9 mouse cellular contexts compared by ENCODE assay signal in the genomic region with DNA sequence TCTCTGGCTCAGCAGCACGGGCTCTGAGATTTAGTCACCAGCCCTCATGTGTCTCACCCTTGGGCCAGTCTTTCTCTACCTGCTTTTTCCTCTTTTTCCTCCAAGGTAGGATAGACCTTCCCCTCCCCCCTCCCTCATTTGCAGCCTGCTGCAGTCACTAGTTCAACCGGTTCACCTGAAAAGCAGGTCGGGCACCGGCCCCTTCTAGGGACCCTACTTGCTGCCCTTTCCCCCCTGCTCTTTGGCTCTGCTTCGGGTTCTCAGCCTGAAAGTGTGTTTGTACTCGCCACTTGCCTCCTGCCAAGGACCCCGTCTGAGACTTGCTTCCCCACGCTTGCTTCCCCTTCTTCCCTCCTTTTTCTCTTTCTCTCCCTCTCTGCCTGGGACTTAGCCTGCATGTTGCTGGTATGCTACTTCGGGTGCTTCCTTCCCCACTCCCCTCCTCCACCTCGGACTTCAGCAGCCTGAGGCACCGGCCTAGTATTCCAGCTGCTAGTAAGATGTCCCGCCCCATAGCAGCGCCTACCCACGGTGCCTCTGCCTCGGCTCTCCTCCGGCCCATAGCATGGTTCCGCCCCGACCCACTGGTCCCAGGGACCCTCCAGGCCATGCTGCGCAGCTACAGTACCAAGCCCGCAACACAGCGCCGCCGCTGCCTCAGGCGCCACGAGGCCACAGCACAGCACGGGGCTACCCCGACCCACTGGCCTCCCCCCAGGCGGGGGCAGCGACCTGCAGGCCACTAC. TPM values are rescaled to one million over a fixed set of nuclear protein-coding genes. Genes with fewer than 3 reads are reported as not detected.
DNase-seq lines count a peak whose midpoint lies in the region; ATAC-seq and TF ChIP-seq lines count a peak whose summit lies in the region.
"Had no signal": no experiment of that assay in that cellular context is flagged by ENCODE, and none has a peak within 500 bp of the region (broad histone marks: within the 10 kb centered on the region; RNA-seq: fewer than 3 reads in every experiment).

No protein-coding gene starts in this region.

- peak; percentile 80 for ATAC-seq in forebrain, embryonic 15.5 days (replicated peaks)
- ATAC-seq in hindbrain, postnatal 0 days = peak; percentile 83
- ATAC-seq in liver, embryonic 14.5 days (ENCODE audit: insufficient read depth) = no peak
- ATAC-seq in neural tube, embryonic 14.5 days (ENCODE audit: low read depth) = peak; percentile 91
- ATAC-seq in activated CD4-positive, CD25-positive, alpha-beta regulatory T cell, adult 4 months = no peak

- TF ChIP-seq CTCF in gastrocnemius, adult 2 months (IDR thresholded peaks at IDR 0.05) = no peak
- peak; percentile 42 for TF ChIP-seq CTCF in hindbrain, postnatal 0 days (IDR thresholded peaks at IDR 0.05; ENCODE audit: low read depth)
- TF ChIP-seq CTCF in liver, embryonic 14.5 days (IDR thresholded peaks at IDR 0.05; ENCODE audit: low read depth) = peak; percentile 32; the same call in 1 of the 2 replicates

- WGBS in forebrain, embryonic 15.5 days = 14% methylated on average over 28 of the region's 29 CpGs
- 24% methylated on average over 27 of the region's 29 CpGs for WGBS in hindbrain, postnatal 0 days
- WGBS in liver, embryonic 14.5 days (ENCODE audit: insufficient replicate concordance) = 13% methylated on average over 29 of the region's 29 CpGs
- WGBS in neural tube, embryonic 14.5 days = 22% methylated on average over 28 of the region's 29 CpGs

- no peaks in the 10 kb centered on the region for H3K27me3 ChIP-seq in forebrain, embryonic 15.5 days
- H3K27me3 ChIP-seq in hindbrain, postnatal 0 days (ENCODE audit: insufficient read depth, low read length) = no peaks in the 10 kb centered on the region
- no peaks in the 10 kb centered on the region for H3K27me3 ChIP-seq in liver, embryonic 14.5 days (ENCODE audit: control insufficient read depth, insufficient read depth, low read length)
- H3K27me3 ChIP-seq in neural tube, embryonic 14.5 days (ENCODE audit: control insufficient read depth, insufficient read depth, low read length) = no peaks in the 10 kb centered on the region

- H3K36me3 ChIP-seq in forebrain, embryonic 15.5 days = no peaks in the 10 kb centered on the region
- H3K36me3 ChIP-seq in hindbrain, postnatal 0 days (ENCODE audit: insufficient read depth, low read length) = no peaks in the 10 kb centered on the region
- H3K36me3 ChIP-seq in liver, embryonic 14.5 days (replicated peaks; ENCODE audit: control insufficient read depth, insufficient read depth, low read depth) = no peaks in the 10 kb centered on the region
- H3K36me3 ChIP-seq in neural tube, embryonic 14.5 days (ENCODE audit: control insufficient read depth, insufficient read depth, low read length) = no peaks in the 10 kb centered on the region

- intact Hi-C loops in gastrocnemius, adult 2 months (cut with DNase I) = no loop called here

- no peak overlapping the region for H3K27ac ChIP-seq in gastrocnemius, adult 2 months
- H3K27ac ChIP-seq in forebrain, embryonic 15.5 days (replicated peaks) = no peak overlapping the region
- H3K27ac ChIP-seq in hindbrain, postnatal 0 days = no peak overlapping the region
- H3K27ac ChIP-seq in liver, embryonic 14.5 days = no peak overlapping the region
- H3K27ac ChIP-seq in neural tube, embryonic 14.5 days (ENCODE audit: low read depth, low read length) = no peak overlapping the region

- peak overlapping the region; percentile 57 for H3K4me2 ChIP-seq in forebrain, embryonic 15.5 days (replicated peaks)
- peak overlapping the region; percentile 55 for H3K4me2 ChIP-seq in hindbrain, postnatal 0 days (ENCODE audit: low read depth, low read length)
- H3K4me2 ChIP-seq in liver, embryonic 14.5 days (ENCODE audit: low read depth) = peak overlapping the region; percentile 54
- peak overlapping the region; percentile 52 for H3K4me2 ChIP-seq in neural tube, embryonic 14.5 days (ENCODE audit: low read depth, low read length)

- DNase-seq in gastrocnemius, adult 2 months = peak; percentile 29
- no peak for DNase-seq in gastrocnemius, adult 18-20 months (ENCODE audit: low spot score)
- DNase-seq in adrenal gland, postnatal 25 days = peak; percentile 37
- DNase-seq in hindbrain, postnatal 0 days (ENCODE audit: low spot score) = peak; percentile 33
- DNase-seq in liver, embryonic 14.5 days (ENCODE audit: low read depth in 3 of 3, low spot score in 3 of 3) = no peak

- no peaks in the 10 kb centered on the region for H3K4me1 ChIP-seq in forebrain, embryonic 15.5 days
- no peaks in the 10 kb centered on the region for H3K4me1 ChIP-seq in hindbrain, postnatal 0 days (ENCODE audit: insufficient read depth, low read length)
- no peaks in the 10 kb centered on the region for H3K4me1 ChIP-seq in liver, embryonic 14.5 days (replicated peaks; ENCODE audit: control insufficient read depth in 2 of 2, insufficient read depth in 2 of 2, low read length in 1 of 2)
- no peaks in the 10 kb centered on the region for H3K4me1 ChIP-seq in neural tube, embryonic 14.5 days (ENCODE audit: control insufficient read depth, insufficient read depth, low read length)

- H3K9me3 ChIP-seq in forebrain, embryonic 15.5 days = no peaks in the 10 kb centered on the region
- no peaks in the 10 kb centered on the region for H3K9me3 ChIP-seq in hindbrain, postnatal 0 days (ENCODE audit: low read length)
- H3K9me3 ChIP-seq in liver, embryonic 14.5 days (ENCODE audit: control insufficient read depth, low read length) = no peaks in the 10 kb centered on the region
- no peaks in the 10 kb centered on the region for H3K9me3 ChIP-seq in neural tube, embryonic 14.5 days (ENCODE audit: control insufficient read depth, low read length)

- peak overlapping the region; percentile 37 for H3K9ac ChIP-seq in forebrain, embryonic 15.5 days (replicated peaks)
- H3K9ac ChIP-seq in hindbrain, postnatal 0 days (replicated peaks; ENCODE audit: low read length) = peak overlapping the region; percentile 37; the same call in 1 of the 2 replicates
- H3K9ac ChIP-seq in liver, embryonic 14.5 days (replicated peaks) = 0 out of 2 replicates have a peak overlapping the region, but pooled peaks have one; percentile 24
- H3K9ac ChIP-seq in neural tube, embryonic 14.5 days (replicated peaks; ENCODE audit: low read depth, low read length) = 0 out of 2 replicates have a peak overlapping the region, but pooled peaks have one; percentile 34

- peak overlapping the region; percentile 50 for H3K4me3 ChIP-seq in gastrocnemius, adult 2 months
- peak overlapping the region; percentile 43 for H3K4me3 ChIP-seq in forebrain, embryonic 15.5 days
- peak overlapping the region; percentile 34 for H3K4me3 ChIP-seq in hindbrain, postnatal 0 days (ENCODE audit: low read length)
- peak overlapping the region; percentile 17 to 24 for H3K4me3 ChIP-seq in liver, embryonic 14.5 days (ENCODE audit: insufficient read depth in 1 of 2, low read depth in 2 of 2, low read length in 2 of 2)
- H3K4me3 ChIP-seq in neural tube, embryonic 14.5 days (ENCODE audit: low read depth, low read length) = peak overlapping the region; percentile 26

- no peak for TF ChIP-seq EP300 in liver, embryonic 14.5 days (IDR thresholded peaks at IDR 0.05; ENCODE audit: low read depth)

RNA-seq across cellular contexts. Expression of a gene that starts 36.2 kb away (rescaled TPM):
- total RNA-seq in gastrocnemius, adult 2 months (2021) = under 1 TPM; 0.28 to 0.61 TPM
- total RNA-seq in gastrocnemius, adult 18-20 months (2021) = under 1 TPM; 0.11 to 0.52 TPM
- 2.4 and 2.6 TPM in 2 replicates for total RNA-seq in adrenal gland, postnatal 25 days (2021)
- 4.1 and 4.3 TPM in 2 replicates for polyA plus RNA-seq in forebrain, embryonic 15.5 days (2015; fragmentation: Nextera tagmentation; extraction: Ambion mirVana)
- total RNA-seq in hindbrain, postnatal 0 days (2014; rRNA removed) = 3.9 and 5.1 TPM in 2 replicates
- polyA plus RNA-seq in hindbrain, postnatal 0 days (2015; fragmentation: Nextera tagmentation; extraction: Ambion mirVana) = 3.4 and 3.5 TPM in 2 replicates
- 0.17 and 0.23 TPM in 2 replicates for polyA plus RNA-seq in liver, embryonic 14.5 days (2012; rRNA removed)
- polyA plus RNA-seq in liver, embryonic 14.5 days (2014; fragmentation: Nextera tagmentation; extraction: Ambion mirVana) = 0.76 and 0.94 TPM in 2 replicates
- 3.8 and 3.9 TPM in 2 replicates for polyA plus RNA-seq in neural tube, embryonic 14.5 days (2014; fragmentation: Nextera tagmentation; extraction: Ambion mirVana)
- under 1 TPM in 1 of 2 experiments, not detected in 1; 0.10 TPM for polyA plus RNA-seq in activated CD4-positive, CD25-positive, alpha-beta regulatory T cell, adult 4 months (2017; shearing (Covaris generic))
- total RNA-seq: MEL had no signal

Comparison
In these comparisons a context has a peak if more than half of its experiments do, and no peak if none do; other contexts are left out.
1. DNase-seq: peak in gastrocnemius, adult 2 months (single experiment), adrenal gland, postnatal 25 days (single experiment) and hindbrain, postnatal 0 days (single experiment); none in gastrocnemius, adult 18-20 months (single experiment) and liver, embryonic 14.5 days (0 of 3).
2. ATAC-seq: peak in forebrain, embryonic 15.5 days (single experiment), hindbrain, postnatal 0 days (single experiment) and neural tube, embryonic 14.5 days (single experiment); none in liver, embryonic 14.5 days (single experiment) and activated CD4-positive, CD25-positive, alpha-beta regulatory T cell, adult 4 months (single experiment).
3. Peak in every context shown above with its lines, with median percentiles within 50 percentile points of each other: H3K4me3 ChIP-seq, H3K4me2 ChIP-seq and H3K9ac ChIP-seq.